Mouse (Mus musculus): ENCODE data around the gene Gm11042.
A peak's percentile ranks its signal among the peaks of the same experiment; 100 is the strongest.

The Gm11042 gene

DNA sequence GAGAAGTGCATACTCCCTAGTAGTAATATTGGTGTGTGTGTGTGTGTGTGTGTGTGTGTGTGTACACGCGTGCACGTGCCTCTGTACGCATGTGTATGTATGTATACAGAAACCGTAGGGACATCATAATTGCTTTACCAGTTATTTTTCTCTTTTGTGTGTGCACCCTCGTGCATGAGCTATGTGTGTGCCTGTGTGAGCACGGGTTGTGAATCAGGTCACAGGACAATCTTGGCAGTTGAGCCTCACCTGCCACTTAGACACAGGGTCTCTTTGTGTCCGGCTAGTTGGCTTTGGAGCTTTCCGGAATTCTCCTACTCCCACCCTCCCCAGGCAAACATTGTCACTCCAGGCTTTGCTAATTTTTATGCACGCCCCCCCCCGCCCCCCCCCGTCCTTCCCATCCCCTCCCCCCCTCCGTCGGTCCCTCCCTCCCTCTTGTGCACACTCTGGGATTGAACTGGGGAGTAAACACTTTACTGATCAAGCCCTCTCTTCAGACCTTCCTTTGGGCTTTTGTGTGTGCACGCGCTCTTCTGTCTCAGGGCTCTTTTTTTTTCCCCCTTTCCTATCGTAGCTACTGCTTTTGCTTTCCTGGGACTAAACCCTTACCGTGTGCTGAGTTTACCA is at the start of gene Gm11042:
Gene Gm11042, minus strand, starts transcription at position 51 of the 630 bp plus-strand sequence.
- DNase-seq (ENCODE audit: low spot score): no peak

DNA sequence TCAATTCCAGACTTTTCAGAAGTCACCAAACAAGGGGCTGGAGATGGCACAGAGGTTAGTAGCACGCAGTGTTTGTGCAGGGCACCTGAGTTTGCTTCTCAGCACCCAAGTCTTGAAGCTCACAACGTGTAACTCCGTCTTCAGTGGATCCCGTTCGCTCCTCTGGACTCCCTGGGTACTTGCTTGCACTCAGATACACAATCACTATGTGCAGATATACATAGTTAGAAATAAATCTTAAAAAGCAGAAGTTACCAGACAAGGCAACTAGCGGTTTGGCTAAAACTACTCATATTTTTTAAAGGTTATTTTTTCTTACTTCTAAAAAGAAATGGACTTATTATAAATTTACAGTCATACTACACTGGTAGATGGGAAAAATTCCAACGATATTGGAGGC is 48.3 kb upstream of the Gm11042 start:
- DNase-seq (ENCODE audit: low spot score): no peak

DNA sequence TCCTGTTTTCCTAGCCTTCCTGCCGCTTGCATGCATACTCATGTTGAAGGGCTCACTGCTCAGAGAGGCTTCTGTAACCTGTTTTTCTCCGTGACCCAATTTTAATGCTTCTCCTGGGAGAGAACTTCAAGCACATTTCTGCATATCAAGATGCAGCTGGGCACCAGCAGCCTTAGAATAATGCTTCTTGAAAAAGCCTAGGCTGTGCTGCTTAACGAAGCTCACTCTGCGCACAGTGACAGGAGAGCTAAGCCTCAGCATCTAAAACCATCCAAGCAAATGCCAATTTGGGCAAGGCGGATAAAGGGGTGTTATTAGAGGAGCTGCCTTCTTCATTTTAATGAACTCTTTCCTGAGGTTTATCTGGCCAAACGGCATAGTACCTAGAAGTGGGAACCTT is 46.9 kb upstream of the Gm11042 start:
- DNase-seq (ENCODE audit: low spot score): no peak

DNA sequence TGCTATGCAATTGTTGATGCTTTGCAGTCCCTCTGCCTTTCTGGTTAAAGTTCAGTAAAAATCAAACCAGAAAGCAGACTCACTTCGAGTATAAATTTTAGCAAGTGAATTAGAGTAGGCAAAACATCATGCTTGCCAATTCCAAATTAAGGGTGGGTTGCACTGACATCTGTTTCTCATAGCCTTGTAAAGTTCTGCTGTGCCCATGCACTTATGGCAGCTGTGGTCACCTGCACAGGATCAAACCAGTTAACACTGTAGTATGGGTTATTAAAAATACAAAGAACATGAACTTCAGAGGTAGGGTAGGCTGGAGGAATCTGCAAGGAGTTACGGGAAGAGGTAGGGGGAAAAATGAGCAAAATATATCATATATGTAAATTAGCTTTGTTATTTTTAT is 46.3 kb upstream of the Gm11042 start:
- DNase-seq (ENCODE audit: low spot score): no peak

DNA sequence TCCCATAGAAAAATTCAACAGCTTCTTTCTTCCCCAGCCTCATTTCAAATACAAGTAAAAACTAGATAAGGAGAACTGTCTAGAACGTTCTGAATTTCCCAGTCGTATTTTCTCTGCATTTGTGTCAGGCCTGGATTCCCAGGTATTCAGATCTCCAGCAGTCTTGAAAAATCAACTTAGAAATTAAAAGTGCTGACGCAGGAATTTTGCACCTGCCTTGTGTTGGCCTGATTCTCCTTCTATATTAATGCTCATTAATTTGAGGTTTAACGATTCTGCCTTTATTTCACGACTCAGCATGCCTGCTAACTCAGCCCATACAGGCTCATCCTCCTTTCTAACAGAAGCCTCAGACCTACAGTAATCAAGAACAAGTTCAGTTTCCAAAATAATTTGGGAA is 43.6 kb upstream of the Gm11042 start:
- DNase-seq (ENCODE audit: low spot score): no peak

DNA sequence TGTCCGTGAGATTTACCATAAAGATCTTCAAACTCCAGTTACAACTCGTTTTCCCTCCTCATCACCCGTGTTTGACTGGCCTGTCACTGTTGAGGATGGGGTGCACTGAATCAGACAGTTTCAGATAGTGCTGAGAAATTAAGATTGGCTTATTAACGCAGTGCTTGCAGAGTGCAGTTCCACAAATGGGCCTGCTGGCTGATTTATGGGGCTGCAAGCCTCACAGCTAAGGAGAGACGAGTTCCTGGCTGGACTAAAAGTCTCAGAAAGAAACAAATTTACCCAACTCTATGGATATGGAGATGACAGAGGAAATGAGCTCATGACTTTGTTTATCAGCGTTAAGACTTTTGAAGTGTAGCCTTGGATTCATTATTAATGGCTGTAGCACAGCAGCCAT is 41.6 kb upstream of the Gm11042 start:
- DNase-seq (ENCODE audit: low spot score): no peak

DNA sequence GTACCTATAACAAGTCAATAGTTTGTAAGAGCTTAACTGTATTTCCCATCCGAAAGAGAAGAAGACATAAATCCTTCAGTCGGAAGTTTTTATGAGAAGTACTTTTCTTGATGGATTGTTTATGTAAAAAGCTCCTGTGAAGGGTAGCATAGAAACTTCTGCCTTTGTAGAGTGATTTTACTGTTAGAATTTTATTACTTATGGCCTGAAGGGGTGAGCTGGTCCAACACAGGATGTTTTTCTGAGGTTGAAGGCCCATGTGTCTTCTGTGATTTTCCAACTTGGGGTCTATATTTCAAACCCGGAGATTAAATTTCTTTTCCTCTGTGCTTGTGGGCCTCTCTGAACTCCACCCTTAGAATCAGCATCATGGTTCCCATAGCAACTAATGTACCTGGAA is 26.5 kb upstream of the Gm11042 start:
- DNase-seq (ENCODE audit: low spot score): no peak

DNA sequence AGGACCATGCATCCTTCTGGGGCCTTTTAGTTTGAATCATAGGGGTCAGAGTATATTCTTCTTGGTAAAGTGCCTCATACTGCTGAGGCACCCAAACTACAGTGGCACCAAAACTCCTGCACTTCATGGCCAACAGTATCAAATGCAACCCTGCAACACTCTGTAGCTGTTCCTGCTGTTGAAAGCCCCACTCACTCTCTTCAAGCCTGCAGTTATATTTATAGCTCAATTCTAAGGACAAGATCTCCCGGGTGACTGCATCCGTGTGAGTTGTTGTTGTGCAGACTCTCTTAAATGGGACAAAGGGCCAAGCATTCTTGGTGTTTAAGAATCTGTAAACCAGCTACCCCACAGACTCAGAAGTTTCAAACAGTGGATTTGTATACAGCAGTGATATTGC is 23.9 kb upstream of the Gm11042 start:
- no peak for DNase-seq (ENCODE audit: low spot score)

DNA sequence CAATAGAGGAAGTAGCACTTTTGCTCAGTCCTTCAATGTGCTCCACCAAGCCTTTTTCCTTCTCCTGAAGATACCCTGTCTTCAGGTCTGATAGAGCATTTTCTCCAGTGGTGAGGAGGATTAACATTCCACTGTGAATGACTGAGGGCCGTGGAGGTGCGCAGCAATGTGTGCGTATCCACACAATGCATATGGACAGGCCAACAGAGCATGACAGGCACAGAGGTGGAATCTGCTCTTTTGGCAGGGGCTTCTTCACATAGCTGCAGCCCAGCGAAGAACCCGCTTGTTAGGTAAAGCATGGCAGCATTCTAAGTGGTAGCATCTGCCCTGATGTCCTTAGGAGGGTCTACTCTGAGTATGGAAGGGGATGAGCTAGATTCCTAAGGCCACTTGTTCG is 17.5 kb upstream of the Gm11042 start:
- DNase-seq (ENCODE audit: low spot score): no peak

DNA sequence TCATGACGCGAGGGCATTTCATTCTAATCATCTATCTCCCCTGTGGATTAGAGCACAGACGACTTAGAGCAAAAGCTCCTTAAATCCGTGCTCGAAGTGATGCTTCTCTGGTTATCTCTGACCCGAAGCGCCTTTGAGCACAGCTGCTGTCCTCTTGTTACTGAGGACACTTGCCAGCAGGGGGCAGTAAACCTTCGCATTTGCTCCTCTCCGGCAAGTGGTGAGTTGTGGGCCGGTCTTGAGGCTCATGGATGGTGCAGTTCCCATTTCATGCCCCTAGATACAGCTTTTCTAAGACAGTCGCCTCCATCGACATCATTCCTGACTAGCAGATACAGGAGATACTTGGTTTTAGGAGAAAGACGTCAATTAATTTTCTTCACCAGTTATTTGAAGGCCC is 16.8 kb upstream of the Gm11042 start:
- DNase-seq (ENCODE audit: low spot score): peak; percentile 6

DNA sequence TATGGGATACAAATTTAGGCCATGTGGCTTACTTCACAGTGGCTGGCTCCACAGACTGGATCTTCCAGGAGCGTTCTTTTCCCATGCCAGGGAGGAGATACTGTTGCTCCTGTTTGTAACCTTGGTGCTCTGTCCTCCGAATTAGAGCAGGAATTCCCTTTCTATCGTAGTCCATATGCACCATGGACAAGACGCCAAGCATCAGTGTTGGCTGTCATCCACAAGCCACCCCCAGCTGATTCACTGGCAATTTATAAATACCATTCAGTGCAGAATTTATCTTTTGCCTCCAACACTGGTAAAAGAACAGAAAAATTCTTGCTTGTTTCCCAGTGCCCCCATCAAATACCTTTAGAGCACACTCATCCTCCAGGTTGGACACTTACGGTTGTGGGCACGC is 13.6 kb upstream of the Gm11042 start:
- no peak for DNase-seq (ENCODE audit: low spot score)

DNA sequence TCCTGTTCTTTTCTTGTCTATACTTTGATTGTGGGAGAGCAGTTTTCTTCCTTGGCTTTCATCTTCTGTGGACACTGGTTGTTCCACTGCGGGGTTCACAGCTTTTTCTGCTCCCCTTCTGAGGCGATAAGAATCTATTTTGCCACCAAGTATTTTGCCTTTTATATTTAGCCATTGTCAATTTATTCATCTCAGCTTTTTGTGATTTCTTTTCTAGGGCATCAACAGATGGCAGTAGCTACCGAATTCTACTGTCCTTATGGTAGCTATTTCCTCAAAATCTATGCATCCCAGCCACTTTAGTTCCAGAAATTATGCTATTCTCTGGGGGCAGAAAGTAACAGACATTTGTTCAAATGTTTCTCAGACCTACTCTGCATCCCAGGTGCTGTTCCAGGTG is 10.4 kb upstream of the Gm11042 start:
- no peak for DNase-seq (ENCODE audit: low spot score)

DNA sequence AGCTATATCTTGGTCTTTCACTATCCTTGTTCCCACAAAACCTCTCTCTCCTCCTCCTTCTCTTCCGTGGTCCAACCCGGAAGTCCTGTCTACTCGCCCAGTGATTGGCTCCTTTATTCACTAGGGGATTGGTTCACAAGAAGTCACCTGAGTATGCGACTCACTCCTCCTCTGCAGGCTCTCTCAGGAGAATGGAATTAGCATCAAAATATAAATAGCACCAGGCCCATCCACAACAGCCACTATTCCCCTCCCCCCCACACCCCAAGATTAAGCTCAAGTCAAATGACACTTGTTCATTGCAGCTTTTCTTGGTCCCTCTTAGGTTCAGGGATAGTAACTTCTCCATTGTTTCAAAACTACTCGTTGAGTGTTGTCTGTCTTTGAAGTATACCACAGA is 5.8 kb upstream of the Gm11042 start:
- DNase-seq (ENCODE audit: low spot score): no peak

DNA sequence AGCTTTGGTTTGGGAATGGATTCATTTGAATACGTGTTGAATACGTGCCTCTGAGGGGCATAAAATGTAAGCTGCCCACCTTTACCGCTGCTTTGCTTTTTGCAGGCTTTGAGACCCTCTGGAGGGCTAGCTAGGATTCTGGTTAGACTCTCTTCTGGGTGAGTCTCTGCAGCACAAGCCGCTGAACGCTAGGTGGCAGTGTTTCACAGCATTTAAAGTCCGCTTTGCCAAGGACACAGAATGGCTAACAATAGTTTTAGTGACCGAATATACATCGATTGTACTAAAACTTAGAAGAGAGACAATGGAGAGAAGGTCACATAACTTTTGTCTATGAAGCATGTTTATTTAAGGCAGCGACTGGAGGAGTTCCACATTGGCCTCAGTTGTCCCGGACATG is 4.1 kb upstream of the Gm11042 start:
- DNase-seq (ENCODE audit: low spot score): peak; percentile 22

DNA sequence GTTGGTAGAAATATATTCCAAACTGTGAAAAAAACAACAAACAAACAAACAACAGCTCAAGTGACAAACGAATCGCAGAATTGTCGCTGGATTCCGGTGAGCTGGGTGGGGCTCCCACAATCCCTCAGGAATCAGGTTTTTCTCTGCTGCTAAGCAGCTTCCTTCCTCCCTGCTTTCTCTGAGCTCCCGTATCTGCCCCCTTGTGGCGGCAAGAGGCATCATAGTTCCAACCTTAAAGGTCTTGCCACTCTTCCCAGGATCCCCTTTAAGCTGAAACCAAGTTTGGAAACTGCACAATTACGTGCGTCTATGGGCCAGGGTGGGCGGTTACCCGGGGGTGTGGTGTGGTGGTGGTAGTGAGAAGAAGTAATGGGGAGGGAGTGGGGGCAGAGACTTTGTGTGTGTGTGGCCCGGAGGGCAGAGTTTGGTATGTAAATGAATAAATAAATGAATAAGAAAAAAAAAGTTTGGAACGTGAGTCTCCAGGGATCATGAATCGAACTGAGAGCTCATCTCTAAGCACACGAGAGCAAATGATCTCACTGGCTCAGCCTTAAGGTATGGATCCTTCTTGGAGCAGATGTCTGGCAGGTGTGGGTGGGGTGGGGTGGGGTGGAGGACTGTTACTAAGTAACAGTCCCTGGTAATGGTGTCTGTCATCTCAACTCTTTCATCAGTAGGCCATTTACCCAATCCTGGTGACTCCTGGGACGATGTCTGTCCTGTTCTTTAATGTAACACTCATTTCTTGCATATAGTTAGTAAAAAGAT is 980 bp upstream of the Gm11042 start:
- peak; percentile 8 for DNase-seq (ENCODE audit: low spot score)

DNA sequence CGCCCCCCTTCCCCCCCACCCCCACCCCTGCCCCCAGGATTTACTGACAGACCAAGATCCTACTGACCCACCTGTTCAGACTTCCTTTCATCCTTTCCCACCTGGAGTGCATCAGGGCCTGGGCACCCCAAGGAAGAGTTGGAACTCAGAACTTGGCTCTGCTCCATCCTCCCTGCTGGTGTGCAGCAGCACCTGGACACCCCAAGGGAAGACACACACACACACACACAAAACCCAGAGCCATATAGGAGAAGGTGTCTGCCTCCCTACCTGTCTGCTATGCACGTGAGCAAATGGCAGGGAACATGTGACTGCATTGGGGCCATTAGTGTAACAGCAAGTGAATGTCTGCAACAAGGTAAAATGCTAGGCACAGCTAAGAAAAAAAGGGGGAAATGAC is 973 bp downstream of the Gm11042 start:
- no peak for DNase-seq (ENCODE audit: low spot score)

DNA sequence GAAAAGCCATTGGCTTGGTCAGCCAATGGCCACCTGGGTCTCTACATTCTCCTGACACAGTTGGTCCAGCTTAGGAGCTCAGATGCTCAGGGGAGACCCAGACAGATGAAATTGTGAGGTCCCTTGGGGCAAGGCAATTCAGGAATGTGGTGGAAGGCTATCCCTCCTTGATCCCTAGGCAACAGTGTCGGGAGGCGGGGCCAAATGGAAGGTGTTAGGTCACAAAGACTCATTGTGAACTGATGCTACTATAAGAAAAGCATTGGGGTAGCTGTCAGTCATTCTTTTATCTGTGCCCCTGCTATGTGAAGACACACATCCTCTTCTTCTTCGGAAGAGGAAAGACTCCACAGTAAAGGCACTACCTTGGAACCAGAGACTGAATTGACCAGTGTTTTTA is 3.6 kb downstream of the Gm11042 start:
- no peak for DNase-seq (ENCODE audit: low spot score)

DNA sequence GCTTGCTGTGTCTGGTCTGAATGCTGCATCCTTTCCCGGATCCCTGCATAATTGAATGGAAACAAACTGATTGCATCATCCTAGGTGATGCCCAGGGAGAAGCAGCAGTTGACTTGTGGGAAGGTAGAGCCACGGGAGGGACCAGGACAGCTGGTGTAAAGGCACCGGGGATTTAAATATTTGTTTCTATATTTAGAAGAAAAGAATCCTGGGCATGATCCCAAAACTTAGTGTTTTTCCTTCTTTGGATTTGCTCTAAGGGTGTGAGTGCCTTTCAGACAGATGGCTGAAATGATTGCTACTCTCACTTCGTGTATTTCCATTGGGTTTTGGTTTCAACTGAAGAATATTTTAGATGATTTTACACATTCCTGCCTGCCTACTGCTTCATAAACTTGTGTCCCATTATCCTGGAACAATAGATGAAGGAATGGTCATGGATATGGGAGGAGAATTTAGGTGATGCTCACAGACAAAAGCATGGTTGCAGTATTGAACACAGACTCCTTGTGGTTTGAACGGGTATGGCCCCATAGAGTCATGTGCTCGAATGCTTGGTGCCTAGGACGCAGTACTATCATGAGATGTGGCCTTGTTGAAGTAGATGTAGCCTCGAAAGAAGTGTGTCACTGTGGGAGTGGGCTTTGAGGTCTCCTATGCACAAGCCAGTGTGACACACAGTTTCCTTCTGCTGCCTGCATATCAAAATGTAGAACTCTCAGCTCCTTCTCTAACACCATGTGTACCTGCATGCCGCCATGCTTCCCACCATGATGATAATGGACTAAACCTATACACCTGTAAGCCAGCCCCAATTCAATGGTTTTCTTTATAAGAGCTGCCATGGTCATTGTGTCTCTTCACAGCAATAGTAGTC is 12.5 kb downstream of the Gm11042 start:
- no peak for DNase-seq (ENCODE audit: low spot score)

DNA sequence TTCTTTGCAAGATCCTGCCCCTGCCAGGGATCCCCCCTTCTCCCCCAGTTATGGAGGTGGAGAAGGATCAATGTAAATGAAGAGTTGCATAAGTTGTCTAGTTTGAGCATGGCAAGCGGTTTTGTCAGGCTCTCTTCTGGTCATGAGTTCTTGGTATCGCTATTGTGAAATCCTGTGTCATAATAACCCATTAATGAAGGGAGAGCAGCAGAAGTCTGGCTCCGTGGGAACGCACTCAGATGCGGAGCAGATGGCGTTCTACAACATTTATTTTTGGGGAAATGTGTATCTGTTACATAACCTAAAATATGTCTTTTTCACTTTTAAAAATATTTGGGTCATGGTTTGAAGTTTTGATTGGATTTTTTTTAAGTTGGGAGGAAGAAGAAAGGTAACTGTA is 14.6 kb downstream of the Gm11042 start:
- DNase-seq (ENCODE audit: low spot score): no peak

DNA sequence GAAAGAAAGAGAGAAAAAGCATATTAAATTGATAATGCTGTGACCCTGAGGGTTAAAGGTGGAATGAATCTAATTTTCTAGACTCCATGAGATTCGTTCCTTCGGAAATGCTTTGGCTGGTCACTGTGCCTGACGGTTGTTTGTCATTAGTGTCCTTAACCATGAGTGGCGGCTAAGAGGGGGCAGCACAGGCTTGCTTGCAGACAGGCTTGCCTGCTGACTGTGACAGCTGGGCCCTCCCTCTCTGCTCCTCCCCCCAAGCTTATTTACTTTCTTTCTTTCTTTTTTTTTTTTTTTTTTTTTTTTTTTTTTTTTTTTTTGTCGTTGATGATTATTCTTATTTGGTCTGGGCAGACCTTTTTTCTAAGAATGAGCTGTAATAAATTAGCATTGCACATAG is 19.8 kb downstream of the Gm11042 start:
- no peak for DNase-seq (ENCODE audit: low spot score)

DNA sequence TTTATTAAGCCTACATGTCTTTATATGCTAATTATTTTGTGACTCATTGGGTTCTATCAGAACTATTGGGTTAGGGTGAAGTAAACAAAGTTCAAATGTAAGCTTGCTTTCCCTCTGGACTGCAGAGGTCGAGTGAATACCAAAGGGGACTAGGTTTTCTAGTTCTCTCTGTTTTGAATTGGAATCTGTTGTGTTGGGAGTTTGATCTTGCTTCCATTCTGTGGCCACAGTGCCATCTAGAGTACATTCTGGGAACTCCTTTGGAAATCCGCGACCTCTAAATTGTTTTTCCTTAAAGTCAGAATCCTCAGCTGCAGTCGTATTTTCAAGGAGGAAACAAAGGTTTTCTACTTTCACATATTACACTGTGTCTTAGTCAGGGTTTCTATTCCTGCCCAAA is 22.6 kb downstream of the Gm11042 start:
- DNase-seq (ENCODE audit: low spot score): no peak

DNA sequence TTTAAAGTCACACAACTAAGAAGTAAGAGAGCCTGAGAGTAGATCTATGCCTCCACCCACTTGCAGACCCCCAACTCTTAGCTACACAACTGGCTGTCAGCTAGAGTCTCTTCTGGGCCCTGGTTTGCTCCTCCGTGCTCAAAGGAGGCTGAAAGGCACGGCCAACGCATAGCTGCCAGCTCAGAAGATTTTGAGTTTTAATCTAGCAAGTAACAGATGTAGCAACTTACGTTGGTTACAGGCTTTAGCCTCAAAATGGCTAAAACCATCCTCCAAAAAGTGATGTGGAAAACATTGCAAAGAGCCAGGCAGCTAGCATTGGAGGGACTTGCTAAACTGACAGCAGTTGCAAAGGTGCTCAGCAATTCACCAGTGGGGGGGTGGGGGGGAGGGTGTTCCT is 25.2 kb downstream of the Gm11042 start:
- no peak for DNase-seq (ENCODE audit: low spot score)

DNA sequence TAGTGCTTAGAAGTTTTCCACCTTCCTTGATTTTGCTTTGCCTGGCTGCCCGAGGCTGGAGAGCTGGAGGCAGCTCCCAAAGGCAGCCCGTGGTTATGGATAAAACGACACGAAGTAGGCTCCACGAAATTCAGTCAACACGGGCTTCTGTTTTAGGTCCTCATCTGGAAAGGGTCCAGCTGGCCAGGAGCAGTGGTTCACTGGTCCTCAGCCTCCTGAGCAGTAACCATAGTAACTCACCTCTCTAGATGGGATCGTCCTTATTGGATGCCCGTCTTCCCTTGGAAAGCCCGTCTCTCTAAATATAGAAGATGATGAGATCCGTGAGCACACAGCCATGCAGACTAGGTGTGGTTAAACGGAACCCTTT is 31.5 kb downstream of the Gm11042 start:
- no peak for DNase-seq (ENCODE audit: low spot score)
